9 mouse cellular contexts compared by ENCODE assay signal in genomic region chr2:30269241-30269990, GRCm38 (mm10). TPM values are rescaled to one million over a fixed set of nuclear protein-coding genes. Genes with fewer than 3 reads are reported as not detected.
DNase-seq lines count a peak whose midpoint lies in the region; ATAC-seq and TF ChIP-seq lines count a peak whose summit lies in the region.
"Had no signal": no experiment of that assay in that cellular context is flagged by ENCODE, and none has a peak within 500 bp of the region (broad histone marks: within the 10 kb centered on the region; RNA-seq: fewer than 3 reads in every experiment).

No protein-coding gene starts in this region.

- no peaks in the 10 kb centered on the region for H3K9me3 ChIP-seq in kidney, embryonic 16.5 days (ENCODE audit: low read length)
- no peaks in the 10 kb centered on the region for H3K9me3 ChIP-seq in CH12.LX (replicated peaks; ENCODE audit: low read length)
- H3K9me3 ChIP-seq in intestine, embryonic 15.5 days: no peaks in the 10 kb centered on the region

- H3K4me3 ChIP-seq in kidney, embryonic 16.5 days (ENCODE audit: low read length): no peak overlapping the region
- H3K4me3 ChIP-seq in CH12.LX (replicated peaks in 1 of 3; ENCODE audit: low read depth in 2 of 3, low read length in 2 of 3, poor library complexity in 1 of 3): no peak overlapping the region
- no peak overlapping the region for H3K4me3 ChIP-seq in intestine, embryonic 15.5 days (replicated peaks)
- no peak overlapping the region for H3K4me3 ChIP-seq in lung, adult 2 months (replicated peaks; ENCODE audit: extremely low read depth, low read depth, low read length)
- H3K4me3 ChIP-seq: erythroblast, embryonic 14.5 days had no signal

- no peak for ATAC-seq in kidney, embryonic 16.5 days (ENCODE audit: low FRiP score, low TSS enrichment)
- no peak; the same call in 1 of the 2 replicates for ATAC-seq in intestine, embryonic 15.5 days
- no peak for ATAC-seq in megakaryocyte-erythroid progenitor cell, adult 5-6 weeks (replicated peaks; ENCODE audit: low FRiP score, low TSS enrichment, poor library complexity, severe bottlenecking)

- in situ Hi-C loops in CH12.LX (cut with MboI; ENCODE audit: low pct_ligation_motif_present, low pct_unique_long_range_greater_than_20kb, low sequenced_read_pairs): no loop called here

- H3K36me3 ChIP-seq in kidney, embryonic 16.5 days (ENCODE audit: insufficient read depth, low read length): no peaks in the 10 kb centered on the region
- H3K36me3 ChIP-seq in CH12.LX (replicated peaks in 1 of 2; ENCODE audit: control insufficient read depth in 1 of 2, insufficient read depth in 1 of 2, low read length in 1 of 2): peaks cover 3 to 35% of the 10 kb centered on the region in 2 experiments
- H3K36me3 ChIP-seq in intestine, embryonic 15.5 days: no peaks in the 10 kb centered on the region

- DNase-seq in kidney, postnatal 36 days: no peak
- peak; percentile 70 for DNase-seq in A20 (ENCODE audit: low read depth, low spot score)
- peak; percentile 42 for DNase-seq in CH12.LX (ENCODE audit: extremely low read depth)
- no peak for DNase-seq in lung, adult 2 months

- TF ChIP-seq EP300 in CH12.LX (IDR thresholded peaks at IDR 0.05; ENCODE audit: low read length): peak; percentile 54; the same call in 1 of the 2 replicates

- no peak overlapping the region for H3K4me2 ChIP-seq in kidney, embryonic 16.5 days (replicated peaks; ENCODE audit: low read depth, low read length)
- no peak overlapping the region for H3K4me2 ChIP-seq in CH12.LX (ENCODE audit: insufficient read depth, low read depth, poor library complexity, severe bottlenecking)
- no peak overlapping the region for H3K4me2 ChIP-seq in intestine, embryonic 15.5 days (replicated peaks)

- no peaks in the 10 kb centered on the region for H3K79me2 ChIP-seq in CH12.LX (replicated peaks; ENCODE audit: control insufficient read depth, extremely low read depth, insufficient read depth, poor library complexity, severe bottlenecking)

- peak overlapping the region; percentile 61; the same call in 1 of the 2 replicates for H3K27ac ChIP-seq in kidney, embryonic 16.5 days (ENCODE audit: low read length)
- H3K27ac ChIP-seq in CH12.LX (ENCODE audit: insufficient read depth, low read depth): no peak overlapping the region
- peak overlapping the region; percentile 60; the same call in 1 of the 2 replicates for H3K27ac ChIP-seq in intestine, embryonic 15.5 days

- H3K9ac ChIP-seq in kidney, embryonic 16.5 days (replicated peaks; ENCODE audit: low read length): no peak overlapping the region
- H3K9ac ChIP-seq in CH12.LX (ENCODE audit: insufficient read depth, low read depth): no peak overlapping the region
- H3K9ac ChIP-seq in intestine, embryonic 15.5 days: no peak overlapping the region

- dilution Hi-C loops in CH12.LX (cut with MboI; ENCODE audit: extremely low pct_ligation_motif_present, extremely low pct_unique_long_range_greater_than_20kb, low sequenced_read_pairs): no loop called here

- TF ChIP-seq RAD21 in CH12.LX (IDR thresholded peaks at IDR 0.05; ENCODE audit: low read depth, low read length): no peak

- no peak for TF ChIP-seq POLR2A in CH12.LX (IDR thresholded peaks at IDR 0.05; ENCODE audit: low read depth, low read length)
- TF ChIP-seq POLR2A in lung, adult 2 months (IDR thresholded peaks at IDR 0.05; ENCODE audit: borderline replicate concordance, extremely low read depth, low read depth, low read length): no peak

- no peak for TF ChIP-seq CTCF in CH12.LX (conservative IDR thresholded peaks at IDR 0.05 in 1 of 2, IDR thresholded peaks at IDR 0.05 in 1 of 2; ENCODE audit: low read depth in 2 of 2, low read length in 2 of 2)
- TF ChIP-seq CTCF in lung, adult 2 months (IDR thresholded peaks at IDR 0.05; ENCODE audit: insufficient read depth, low read length): no peak

- 85% methylated on average over 17 of the region's 17 CpGs for WGBS in kidney, embryonic 16.5 days
- WGBS in intestine, embryonic 15.5 days: 84% methylated on average over 17 of the region's 17 CpGs
- 80% methylated on average over 17 of the region's 17 CpGs for whole genome bisulfite sequencing in lung, adult 2 months

- peaks cover 33% of the 10 kb centered on the region for H3K4me1 ChIP-seq in kidney, embryonic 16.5 days (ENCODE audit: insufficient read depth, low read length)
- peaks cover 31 to 59% of the 10 kb centered on the region in 2 experiments for H3K4me1 ChIP-seq in CH12.LX (ENCODE audit: control insufficient read depth in 1 of 2, insufficient read depth in 2 of 2)
- peaks cover 35% of the 10 kb centered on the region for H3K4me1 ChIP-seq in intestine, embryonic 15.5 days (replicated peaks)
- H3K4me1 ChIP-seq in lung, adult 2 months (ENCODE audit: control insufficient read depth, insufficient read depth, low read length): peaks cover 6% of the 10 kb centered on the region; the same call in 1 of the 2 replicates

- H3K27me3 ChIP-seq in kidney, embryonic 16.5 days (ENCODE audit: insufficient read depth, low read length): no peaks in the 10 kb centered on the region
- no peaks in the 10 kb centered on the region for H3K27me3 ChIP-seq in CH12.LX (replicated peaks)
- no peaks in the 10 kb centered on the region for H3K27me3 ChIP-seq in intestine, embryonic 15.5 days (replicated peaks)

TF ChIP-seq in CH12.LX, 34 proteins besides CTCF, POLR2A, EP300 and RAD21:
- peak; percentile 53 for TF ChIP-seq ETS1 (conservative IDR thresholded peaks at IDR 0.05; ENCODE audit: low read depth, low read length)
- TF ChIP-seq MAZ (IDR thresholded peaks at IDR 0.05; ENCODE audit: low read depth, low read length): no peak
- TF ChIP-seq IRF4 (IDR thresholded peaks at IDR 0.05; ENCODE audit: low read depth, low read length): no peak
- TF ChIP-seq MEF2A (IDR thresholded peaks at IDR 0.05; ENCODE audit: borderline replicate concordance, low read depth, low read length): no peak
- TF ChIP-seq TCF12 (IDR thresholded peaks at IDR 0.05; ENCODE audit: low read depth, low read length): peak; percentile 76
- TF ChIP-seq BHLHE40 (IDR thresholded peaks at IDR 0.05; ENCODE audit: low read depth, low read length): peak; percentile 79
- peak; percentile 72 for TF ChIP-seq NRF1 (IDR thresholded peaks at IDR 0.05; ENCODE audit: low read depth, low read length)

RNA-seq across cellular contexts. Expression of gene Phyhd1, which starts 3.4 kb away (rescaled TPM):
- 15.8 and 16.0 TPM in 2 replicates for polyA plus RNA-seq in kidney, embryonic 16.5 days (2015; fragmentation: Nextera tagmentation; extraction: Ambion mirVana)
- total RNA-seq in CH12.LX (2012; rRNA removed) (3.1 and 8.9 TPM in 2 replicates), CH12.LX (2014; rRNA removed) (5.7 and 7.1 TPM in 2 replicates)
- polyA plus RNA-seq in CH12.LX (2012; ENCODE audit: insufficient read length, low read depth): 9.7 and 11.5 TPM in 2 replicates
- 9.8 and 11.5 TPM in 2 replicates for polyA plus RNA-seq in intestine, embryonic 15.5 days (2015; fragmentation: Nextera tagmentation; extraction: Ambion mirVana)
- total RNA-seq in megakaryocyte-erythroid progenitor cell, adult 5-6 weeks (2014; fragmentation: Nextera tagmentation): not detected in 2 replicates
- not detected in 2 replicates for total RNA-seq in megakaryocyte-erythroid progenitor cell, adult 5-6 weeks (2017)
- 16.0 and 23.9 TPM in 2 replicates for polyA plus RNA-seq in lung, adult 2 months (2012; rRNA removed)

RNA-seq across cellular contexts. Expression of gene Gm28038, which starts 11.4 kb away (rescaled TPM):
- not detected in 2 replicates for polyA plus RNA-seq in kidney, embryonic 16.5 days (2015; fragmentation: Nextera tagmentation; extraction: Ambion mirVana)
- total RNA-seq in CH12.LX (2012; rRNA removed) (not detected in 2 replicates), CH12.LX (2014; rRNA removed) (not detected in 2 replicates)
- polyA plus RNA-seq in CH12.LX (2012; ENCODE audit: insufficient read length, low read depth): 7.4 TPM in 1 of 2 replicates, not detected in the other
- polyA plus RNA-seq in intestine, embryonic 15.5 days (2015; fragmentation: Nextera tagmentation; extraction: Ambion mirVana): not detected in 2 replicates
- 1.8 and 15.1 TPM in 2 replicates for total RNA-seq in megakaryocyte-erythroid progenitor cell, adult 5-6 weeks (2014; fragmentation: Nextera tagmentation)
- not detected in 2 replicates for total RNA-seq in megakaryocyte-erythroid progenitor cell, adult 5-6 weeks (2017)
- not detected in 2 replicates for polyA plus RNA-seq in lung, adult 2 months (2012; rRNA removed)
- polyA plus RNA-seq: erythroblast, embryonic 14.5 days; urinary bladder, adult 2 months had no signal

RNA-seq across cellular contexts. Expression of gene Dolk, which starts 16.7 kb away (rescaled TPM):
- 42.6 and 44.2 TPM in 2 replicates for polyA plus RNA-seq in kidney, embryonic 16.5 days (2015; fragmentation: Nextera tagmentation; extraction: Ambion mirVana)
- total RNA-seq in CH12.LX (2012; rRNA removed) (17.4 and 18.1 TPM in 2 replicates), CH12.LX (2014; rRNA removed) (11.1 and 11.6 TPM in 2 replicates)
- polyA plus RNA-seq in CH12.LX (2012; ENCODE audit: insufficient read length, low read depth): 10.8 and 11.8 TPM in 2 replicates
- 28.8 and 34.4 TPM in 2 replicates for polyA plus RNA-seq in intestine, embryonic 15.5 days (2015; fragmentation: Nextera tagmentation; extraction: Ambion mirVana)
- 8.7 and 10.5 TPM in 2 replicates for total RNA-seq in megakaryocyte-erythroid progenitor cell, adult 5-6 weeks (2014; fragmentation: Nextera tagmentation)
- total RNA-seq in megakaryocyte-erythroid progenitor cell, adult 5-6 weeks (2017): 11.1 and 11.2 TPM in 2 replicates
- polyA plus RNA-seq in lung, adult 2 months (2012; rRNA removed): 21.1 and 22.2 TPM in 2 replicates

RNA-seq across cellular contexts. Expression of gene Nup188, which starts 16.8 kb away (rescaled TPM):
- 37.6 and 47.9 TPM in 2 replicates for polyA plus RNA-seq in kidney, embryonic 16.5 days (2015; fragmentation: Nextera tagmentation; extraction: Ambion mirVana)
- total RNA-seq in CH12.LX (2012; rRNA removed): 40.2 and 47.6 TPM in 2 replicates
- 19.7 and 20.9 TPM in 2 replicates for total RNA-seq in CH12.LX (2014; rRNA removed)
- polyA plus RNA-seq in CH12.LX (2012; ENCODE audit: insufficient read length, low read depth): 58.8 and 61.2 TPM in 2 replicates
- 29.1 and 29.4 TPM in 2 replicates for polyA plus RNA-seq in intestine, embryonic 15.5 days (2015; fragmentation: Nextera tagmentation; extraction: Ambion mirVana)
- 59.3 and 66.6 TPM in 2 replicates for total RNA-seq in megakaryocyte-erythroid progenitor cell, adult 5-6 weeks (2014; fragmentation: Nextera tagmentation)
- total RNA-seq in megakaryocyte-erythroid progenitor cell, adult 5-6 weeks (2017): 25.8 and 29.8 TPM in 2 replicates
- polyA plus RNA-seq in lung, adult 2 months (2012; rRNA removed): 27.3 and 28.1 TPM in 2 replicates

RNA-seq across cellular contexts. Expression of gene Gm28035, which starts 29.0 kb away (rescaled TPM):
- 0.45 TPM in 2 replicates for polyA plus RNA-seq in kidney, embryonic 16.5 days (2015; fragmentation: Nextera tagmentation; extraction: Ambion mirVana)
- total RNA-seq in CH12.LX (2012; rRNA removed) (0.46 and 0.64 TPM in 2 replicates), CH12.LX (2014; rRNA removed) (0.27 TPM in 2 replicates)
- 0.35 and 0.36 TPM in 2 replicates for polyA plus RNA-seq in CH12.LX (2012; ENCODE audit: insufficient read length, low read depth)
- 0.21 and 0.29 TPM in 2 replicates for polyA plus RNA-seq in intestine, embryonic 15.5 days (2015; fragmentation: Nextera tagmentation; extraction: Ambion mirVana)
- total RNA-seq in megakaryocyte-erythroid progenitor cell, adult 5-6 weeks (2014; fragmentation: Nextera tagmentation): 2.2 TPM in 1 of 2 replicates, not detected in the other
- total RNA-seq in megakaryocyte-erythroid progenitor cell, adult 5-6 weeks (2017): 0.09 TPM in 1 of 2 replicates, not detected in the other
- 11.6 and 18.8 TPM in 2 replicates for polyA plus RNA-seq in lung, adult 2 months (2012; rRNA removed)
- polyA plus RNA-seq: erythroblast, embryonic 14.5 days had no signal

Comparison
In these comparisons a context has a peak if more than half of its experiments do, and no peak if none do; other contexts are left out.
1. DNase-seq: peak in A20 (single experiment) and CH12.LX (single experiment); none in kidney, postnatal 36 days (0 of 2) and lung, adult 2 months (single experiment).